In the genomic region with DNA sequence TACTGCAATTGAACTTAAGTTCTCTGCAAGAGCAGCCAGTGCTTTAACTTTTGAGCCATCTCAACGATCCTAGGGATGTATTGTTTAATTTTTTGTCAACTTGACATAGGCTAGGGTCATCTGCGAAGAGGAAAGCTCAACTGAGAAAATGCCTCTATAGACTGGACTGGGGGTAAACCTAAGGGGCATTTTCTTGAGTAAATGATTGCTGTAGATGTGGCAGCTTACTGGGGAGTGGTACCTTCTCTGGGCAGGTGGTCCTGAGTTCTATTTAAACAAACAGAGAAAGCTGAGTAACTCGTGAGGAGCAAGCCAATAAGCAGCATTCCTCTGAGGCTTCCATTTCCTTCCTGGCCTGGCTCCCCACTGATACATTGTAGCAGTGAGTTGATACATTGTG, we compare ENCODE assay signal across 15 mouse cellular contexts. TPM values are rescaled to one million over a fixed set of nuclear protein-coding genes. Genes with fewer than 3 reads are reported as not detected.
DNase-seq lines count a peak whose midpoint lies in the region; ATAC-seq and TF ChIP-seq lines count a peak whose summit lies in the region.
"Had no signal": no experiment of that assay in that cellular context is flagged by ENCODE, and none has a peak within 500 bp of the region (broad histone marks: within the 10 kb centered on the region; RNA-seq: fewer than 3 reads in every experiment).

A gene (plus strand): TSS at position 301 of the 400 bp plus-strand sequence.

- no peak within 1 kb of the TSS for H3K4me3 ChIP-seq in gastrocnemius, adult 2 months
- no peak within 1 kb of the TSS for H3K4me3 ChIP-seq in heart, embryonic 14.5 days (ENCODE audit: control insufficient read depth in 1 of 2, insufficient read depth in 1 of 2, low read depth in 1 of 2, low read length in 2 of 2)
- no peak within 1 kb of the TSS for H3K4me3 ChIP-seq in stomach, embryonic 16.5 days (replicated peaks; ENCODE audit: low read length)
- H3K4me3 ChIP-seq in intestine, embryonic 15.5 days (replicated peaks) = no peak within 1 kb of the TSS
- H3K4me3 ChIP-seq: left cerebral cortex, adult 2 months had no signal

- H3K9ac ChIP-seq in heart, embryonic 14.5 days (ENCODE audit: low read length) = no peak within 1 kb of the TSS
- H3K9ac ChIP-seq in stomach, embryonic 16.5 days (ENCODE audit: low read length) = no peak within 1 kb of the TSS
- no peak within 1 kb of the TSS for H3K9ac ChIP-seq in intestine, embryonic 15.5 days
- H3K9ac ChIP-seq: liver, embryonic 14.5 days had no signal

- no peak within 1 kb of the TSS for H3K27ac ChIP-seq in gastrocnemius, adult 2 months
- no peak within 1 kb of the TSS for H3K27ac ChIP-seq in heart, embryonic 14.5 days (replicated peaks in 1 of 2; ENCODE audit: control insufficient read depth in 1 of 2, insufficient read depth in 1 of 2, low read depth in 2 of 2, low read length in 2 of 2)
- no peak within 1 kb of the TSS for H3K27ac ChIP-seq in stomach, embryonic 16.5 days (ENCODE audit: low read length)
- no peak within 1 kb of the TSS for H3K27ac ChIP-seq in intestine, embryonic 15.5 days
- H3K27ac ChIP-seq: hindbrain, postnatal 0 days; left cerebral cortex, adult 2 months; liver, embryonic 14.5 days had no signal

- 69% methylated on average over 3 of the region's 3 CpGs for WGBS in heart, embryonic 14.5 days
- WGBS in stomach, embryonic 16.5 days = 64% methylated on average over 3 of the region's 3 CpGs
- WGBS in intestine, embryonic 15.5 days = 65% methylated on average over 3 of the region's 3 CpGs

- DNase-seq in urinary bladder, adult 2 months (ENCODE audit: low spot score) = no peak
- no peak for DNase-seq in urinary bladder, postnatal 36 days (ENCODE audit: low spot score in 2 of 2)
- DNase-seq in gastrocnemius, adult 2 months = no peak
- no peak for DNase-seq in yolk sac, embryonic 10.5 days (ENCODE audit: low spot score)
- no peak for DNase-seq in thymus, postnatal 0 days (ENCODE audit: low spot score)
- DNase-seq: cerebellum, adult 11 months; embryo, embryonic 11 days; kidney, postnatal 25 days had no signal

- ATAC-seq in heart, embryonic 14.5 days (ENCODE audit: insufficient number of reproducible peaks, insufficient read depth, low FRiP score, low read depth) = no peak
- no peak for ATAC-seq in stomach, embryonic 16.5 days (ENCODE audit: insufficient read depth, low FRiP score)
- no peak for ATAC-seq in intestine, embryonic 15.5 days
- ATAC-seq: forebrain, embryonic 14.5 days; hindbrain, postnatal 0 days had no signal

- intact Hi-C loops in gastrocnemius, adult 2 months (cut with DNase I) = no loop called here

- no peak for TF ChIP-seq CTCF in gastrocnemius, adult 2 months (IDR thresholded peaks at IDR 0.05)

- H3K4me1 ChIP-seq in heart, embryonic 14.5 days (ENCODE audit: control insufficient read depth in 2 of 2, insufficient read depth in 2 of 2, low read length in 2 of 2) = peaks cover 13 to 20% of the 10 kb centered on the region in 2 experiments
- peaks cover 9% of the 10 kb centered on the region; the same call in 1 of the 2 replicates for H3K4me1 ChIP-seq in stomach, embryonic 16.5 days (ENCODE audit: control insufficient read depth, insufficient read depth, low read length)
- peaks cover 9% of the 10 kb centered on the region for H3K4me1 ChIP-seq in intestine, embryonic 15.5 days (replicated peaks)

- H3K27me3 ChIP-seq in heart, embryonic 14.5 days (ENCODE audit: control insufficient read depth, insufficient read depth, low read length) = no peaks in the 10 kb centered on the region
- no peaks in the 10 kb centered on the region for H3K27me3 ChIP-seq in stomach, embryonic 16.5 days (ENCODE audit: control insufficient read depth, insufficient read depth, low read length)
- no peaks in the 10 kb centered on the region for H3K27me3 ChIP-seq in intestine, embryonic 15.5 days (replicated peaks)

- no peaks in the 10 kb centered on the region for H3K9me3 ChIP-seq in heart, embryonic 14.5 days (ENCODE audit: control insufficient read depth, low read length)
- no peaks in the 10 kb centered on the region for H3K9me3 ChIP-seq in stomach, embryonic 16.5 days (replicated peaks; ENCODE audit: control insufficient read depth, low read length)
- H3K9me3 ChIP-seq in intestine, embryonic 15.5 days = no peaks in the 10 kb centered on the region

- no peak within 1 kb of the TSS for H3K4me2 ChIP-seq in heart, embryonic 14.5 days (ENCODE audit: low read length)
- no peak within 1 kb of the TSS for H3K4me2 ChIP-seq in stomach, embryonic 16.5 days (ENCODE audit: low read depth, low read length)
- no peak within 1 kb of the TSS for H3K4me2 ChIP-seq in intestine, embryonic 15.5 days (replicated peaks)

- H3K36me3 ChIP-seq in heart, embryonic 14.5 days (ENCODE audit: control insufficient read depth, insufficient read depth, low read length) = no peaks in the 10 kb centered on the region
- H3K36me3 ChIP-seq in stomach, embryonic 16.5 days (ENCODE audit: control insufficient read depth, insufficient read depth, low read length) = no peaks in the 10 kb centered on the region
- H3K36me3 ChIP-seq in intestine, embryonic 15.5 days = no peaks in the 10 kb centered on the region

RNA-seq across cellular contexts. Expression of the gene that starts here (rescaled TPM):
- 34.5 and 54.4 TPM in 2 replicates for polyA plus RNA-seq in urinary bladder, adult 2 months (2012; rRNA removed)
- total RNA-seq in gastrocnemius, adult 2 months (2021) = 10 to 100 TPM; 40.0 to 55.9 TPM
- 51.7 and 66.4 TPM in 2 replicates for polyA plus RNA-seq in heart, embryonic 14.5 days (2014; fragmentation: Nextera tagmentation; extraction: Ambion mirVana)
- 15.5 and 17.5 TPM in 2 replicates for polyA plus RNA-seq in stomach, embryonic 16.5 days (2015; fragmentation: Nextera tagmentation; extraction: Ambion mirVana)
- 7.7 and 8.6 TPM in 2 replicates for polyA plus RNA-seq in intestine, embryonic 15.5 days (2015; fragmentation: Nextera tagmentation; extraction: Ambion mirVana)
- polyA plus RNA-seq in thymus, postnatal 0 days (2015; fragmentation: Nextera tagmentation; extraction: Ambion mirVana) = 1.2 and 1.3 TPM in 2 replicates
